Mouse (Mus musculus) retina, embryonic 14.5 days (tissue): ENCODE measurements around the gene Tmem120b.

ENCODE experiments used
- DNase-seq: peaks from one replicate; pipeline ENCODE4 v3.0.0-alpha.2; 2015; ENCODE audit warnings: low spot score

The Tmem120b gene

DNA sequence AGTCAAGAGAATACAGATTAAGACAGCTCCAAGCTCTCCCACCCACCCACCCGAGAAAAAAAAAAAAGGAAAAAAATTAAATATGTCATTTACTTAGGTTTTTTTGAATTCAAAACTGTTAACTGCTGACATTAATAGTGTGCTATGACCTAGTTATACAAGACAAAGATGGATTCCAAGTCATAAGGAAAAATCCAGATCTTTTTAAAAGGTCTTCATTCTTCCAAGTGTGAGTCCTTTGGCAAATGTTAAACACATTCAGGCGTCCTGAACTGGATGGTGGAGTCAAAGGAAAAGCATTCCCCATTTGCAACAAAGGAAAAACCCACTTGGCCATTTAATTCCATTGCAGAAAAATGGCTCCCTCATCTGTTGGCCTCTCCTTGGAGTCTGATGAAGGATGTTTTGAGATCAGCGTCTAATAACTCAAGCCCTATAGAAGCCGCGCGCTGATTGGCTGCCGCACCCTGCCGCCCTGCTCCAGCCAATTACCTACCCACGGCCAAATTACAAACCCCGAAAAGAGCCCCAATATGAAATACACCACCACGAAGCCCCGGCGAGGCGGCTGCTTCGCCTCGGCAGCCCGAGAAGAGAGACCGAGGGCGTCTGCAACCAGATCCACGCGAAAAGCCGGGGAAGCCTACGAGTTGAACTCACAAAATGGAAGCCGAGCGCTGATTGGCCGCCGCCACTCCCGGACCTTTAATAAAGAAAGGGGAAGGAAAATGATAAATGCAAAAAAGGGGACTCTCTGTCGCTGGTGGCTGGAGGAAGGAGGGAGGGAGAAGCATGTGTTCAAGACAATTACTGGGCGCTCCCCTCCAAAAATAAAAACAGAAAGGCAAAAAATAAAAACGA, 72.7 kb downstream of the Tmem120b start:
- DNase-seq = peak; percentile 97

DNA sequence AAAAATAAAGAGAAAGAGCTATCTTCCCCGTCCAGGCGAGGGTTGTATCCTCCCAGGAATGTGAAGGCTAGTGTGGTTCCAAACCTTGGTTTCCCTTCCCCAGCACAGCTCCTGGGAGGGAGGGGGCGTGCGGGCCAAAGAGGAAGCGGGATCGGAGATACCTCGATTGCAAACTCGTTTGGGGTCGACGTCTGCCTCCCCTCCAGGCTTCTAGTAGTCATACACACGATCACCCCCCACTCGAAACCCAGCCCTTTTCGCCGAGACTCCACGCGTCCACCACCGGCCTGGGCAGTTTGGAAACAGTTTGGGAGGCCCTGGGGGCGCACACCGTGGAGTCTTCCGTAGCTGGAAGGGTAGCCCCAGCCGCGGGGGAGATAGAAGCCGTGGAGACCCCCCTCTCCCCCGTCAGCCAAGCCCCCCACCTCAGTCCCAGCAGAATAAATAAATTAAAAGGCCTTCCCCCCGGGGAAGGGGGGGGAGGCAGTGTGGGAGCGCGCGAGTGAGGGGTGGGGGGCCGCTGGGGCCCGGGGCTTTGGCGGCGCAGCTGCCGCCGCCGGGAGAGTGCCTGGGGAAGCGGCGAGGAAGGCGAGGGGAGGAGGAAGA, 73.4 kb downstream of the Tmem120b start:
- DNase-seq = peak; percentile 68

DNA sequence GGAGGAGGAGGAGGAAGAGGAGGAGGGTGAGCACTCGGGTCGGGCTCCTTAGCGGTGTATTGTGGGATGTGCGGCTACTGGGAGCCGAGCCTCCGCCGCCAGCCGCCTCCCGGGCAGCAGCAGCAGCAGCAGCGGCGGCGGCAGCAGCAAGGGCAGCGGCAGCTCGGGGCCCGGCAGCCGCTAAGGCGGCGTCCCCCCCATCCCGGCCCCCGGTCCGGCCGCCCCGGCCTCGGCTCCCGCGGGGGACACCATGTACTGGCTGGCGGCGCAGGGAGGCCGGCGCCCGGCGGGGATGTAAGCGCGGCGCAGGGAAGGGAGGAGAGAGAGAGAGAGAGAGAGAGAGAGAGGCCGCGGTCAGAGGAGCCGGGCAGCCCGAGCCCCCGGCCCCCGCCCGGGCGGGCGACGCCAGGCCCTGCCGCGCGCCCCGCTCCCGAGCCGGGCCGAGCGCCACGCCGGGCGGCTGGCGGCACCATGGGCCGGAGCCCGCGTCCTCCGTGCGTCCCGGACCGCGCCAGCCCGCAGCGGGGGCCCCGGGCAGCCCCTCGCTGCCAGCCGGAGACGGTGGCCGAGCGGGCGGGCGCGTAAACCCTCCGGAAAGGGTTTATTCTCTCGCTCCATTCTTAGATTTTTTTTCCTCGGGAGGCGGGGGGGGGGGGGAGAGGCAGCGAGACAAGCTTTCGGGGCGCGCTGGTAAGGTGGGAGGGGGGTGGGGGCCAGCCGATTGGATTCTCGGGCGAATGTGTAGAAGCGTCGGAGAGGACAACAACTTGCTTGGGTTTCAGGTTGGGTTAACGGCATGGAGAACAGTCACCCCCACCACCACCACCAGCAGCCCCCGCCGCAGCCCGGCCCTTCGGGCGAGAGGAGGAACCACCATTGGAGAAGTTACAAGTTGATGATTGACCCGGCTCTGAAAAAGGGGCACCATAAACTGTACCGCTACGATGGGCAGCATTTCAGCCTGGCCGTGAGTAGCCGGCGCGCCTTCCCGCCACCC, 74.2 kb downstream of the Tmem120b start, which contains the start of gene Setd1b:
Gene Setd1b, plus strand, starts transcription at position 33 of the 997 bp plus-strand sequence.
- DNase-seq = peak; percentile 77

DNA sequence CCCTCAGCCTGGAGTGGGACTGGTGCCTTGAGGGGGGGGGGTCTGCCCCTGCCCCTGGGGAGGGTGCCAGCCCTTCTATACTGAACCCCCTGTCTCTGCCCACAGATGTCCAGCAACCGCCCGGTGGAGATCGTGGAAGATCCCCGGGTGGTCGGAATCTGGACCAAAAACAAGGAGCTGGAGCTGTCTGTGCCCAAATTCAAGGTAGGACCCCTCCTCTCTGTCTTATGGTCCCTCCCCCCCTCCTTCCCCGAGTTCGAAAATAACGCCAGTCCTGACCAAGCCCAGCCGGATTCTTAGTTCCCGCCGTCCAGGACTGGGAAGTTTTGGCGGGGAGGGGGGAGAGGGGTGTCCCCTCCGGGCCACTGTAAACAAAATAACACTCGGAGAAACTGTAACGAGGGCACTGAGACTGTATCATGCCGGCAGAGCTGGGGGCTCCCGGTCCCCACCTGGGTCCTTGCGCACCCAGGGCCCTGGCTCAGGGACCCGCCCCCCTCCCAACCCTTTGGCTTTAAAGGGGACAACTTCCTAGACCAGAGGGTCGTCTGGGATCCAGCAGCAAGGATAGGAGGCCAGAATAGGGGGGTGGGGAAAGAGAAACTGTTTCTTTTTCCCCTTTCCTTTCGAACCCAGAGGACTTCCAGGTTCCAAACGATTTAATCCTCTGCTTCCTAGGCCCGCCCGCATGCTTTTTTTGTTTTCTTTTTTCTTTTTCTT, 75.2 kb downstream of the Tmem120b start:
- peak; percentile 72 for DNase-seq

DNA sequence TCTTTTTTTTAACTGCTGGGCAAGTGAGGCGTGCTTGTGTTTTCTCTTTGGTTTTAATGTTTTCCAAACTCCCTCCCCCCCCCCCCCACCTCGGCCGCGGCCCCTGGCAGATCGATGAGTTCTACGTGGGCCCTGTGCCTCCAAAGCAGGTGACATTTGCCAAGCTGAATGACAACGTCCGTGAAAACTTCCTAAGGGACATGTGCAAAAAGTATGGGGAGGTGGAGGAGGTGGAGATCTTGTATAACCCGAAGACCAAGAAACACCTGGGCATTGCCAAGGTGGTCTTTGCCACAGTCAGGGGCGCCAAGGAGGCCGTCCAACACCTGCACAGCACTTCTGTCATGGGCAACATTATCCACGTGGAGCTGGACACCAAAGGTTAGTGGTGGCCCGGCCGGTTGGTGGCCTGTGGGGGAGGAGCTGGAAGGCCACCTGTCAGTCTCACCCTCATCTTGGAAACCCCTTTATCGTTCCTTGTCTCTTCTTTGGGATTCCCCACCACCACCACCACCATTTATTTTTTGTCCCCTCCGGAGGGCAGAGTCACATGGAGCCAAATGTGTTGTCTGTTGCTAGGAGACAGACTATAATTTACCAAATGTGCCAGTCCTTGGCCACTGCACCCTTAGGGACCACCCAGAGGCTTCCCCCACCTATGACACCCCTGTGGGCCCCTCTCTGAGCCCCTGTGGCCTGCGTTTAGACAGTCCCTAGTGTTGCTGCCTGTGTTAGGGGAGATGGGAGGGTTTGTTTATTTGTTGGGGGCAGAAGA, 75.9 kb downstream of the Tmem120b start:
- peak; percentile 25 for DNase-seq

DNA sequence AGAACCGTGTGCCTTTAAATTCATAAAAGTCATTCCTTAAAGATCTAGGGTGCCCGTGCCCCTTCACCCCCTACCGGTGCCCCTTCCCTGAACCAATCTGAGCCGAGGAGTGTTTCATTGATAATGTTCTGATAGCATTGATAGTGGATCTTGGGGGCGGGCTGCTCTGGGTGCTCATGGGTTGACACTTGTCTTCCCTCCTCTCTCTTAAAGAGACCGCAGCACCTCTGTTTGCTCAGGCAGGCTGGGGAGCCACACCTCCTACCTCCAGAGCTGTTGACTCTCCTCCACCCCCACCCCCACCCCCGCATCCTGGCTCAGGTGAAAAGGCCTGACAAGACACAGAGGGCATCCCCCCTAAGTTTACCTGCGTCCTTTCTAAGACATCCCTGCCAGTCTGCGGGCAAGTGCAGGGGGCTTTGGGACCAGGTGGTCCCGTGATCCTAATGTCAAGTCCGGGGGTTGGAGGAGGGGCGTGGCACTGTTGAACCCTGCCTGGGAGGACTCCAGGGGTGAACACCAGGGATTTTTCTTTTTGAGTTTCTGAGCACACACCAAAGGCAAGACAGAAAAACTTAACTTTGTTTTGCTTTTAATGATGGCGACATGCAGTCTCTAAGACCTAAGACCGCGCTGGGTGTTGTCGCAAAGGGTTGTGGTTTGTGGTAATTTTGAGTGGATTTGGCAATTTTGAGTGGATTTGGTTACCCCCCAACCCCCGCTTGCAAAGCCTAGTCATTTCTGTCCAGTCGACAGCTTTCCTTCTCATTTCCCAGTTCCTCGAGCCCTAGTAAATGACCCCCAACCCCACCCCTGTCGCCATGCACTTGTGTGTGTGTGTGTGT, 76.8 kb downstream of the Tmem120b start:
- DNase-seq = no peak

DNA sequence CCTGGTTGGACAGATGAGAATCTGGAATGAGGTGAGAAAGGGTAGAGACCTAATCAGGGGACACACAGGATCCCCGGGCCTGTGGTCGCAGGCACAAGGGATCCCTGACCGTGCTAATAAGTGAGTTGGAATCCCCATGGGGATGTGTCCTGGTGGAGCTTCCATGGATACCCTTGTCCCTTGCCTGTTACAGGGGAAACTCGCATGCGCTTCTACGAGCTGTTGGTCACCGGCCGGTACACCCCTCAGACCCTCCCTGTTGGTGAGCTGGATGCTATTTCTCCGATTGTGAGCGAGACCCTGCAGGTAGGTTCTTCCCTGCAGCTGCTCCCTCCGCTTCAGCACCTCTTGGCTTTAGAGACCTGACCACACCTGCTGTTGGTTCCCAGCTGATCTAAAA, 78.1 kb downstream of the Tmem120b start:
- DNase-seq = no peak

DNA sequence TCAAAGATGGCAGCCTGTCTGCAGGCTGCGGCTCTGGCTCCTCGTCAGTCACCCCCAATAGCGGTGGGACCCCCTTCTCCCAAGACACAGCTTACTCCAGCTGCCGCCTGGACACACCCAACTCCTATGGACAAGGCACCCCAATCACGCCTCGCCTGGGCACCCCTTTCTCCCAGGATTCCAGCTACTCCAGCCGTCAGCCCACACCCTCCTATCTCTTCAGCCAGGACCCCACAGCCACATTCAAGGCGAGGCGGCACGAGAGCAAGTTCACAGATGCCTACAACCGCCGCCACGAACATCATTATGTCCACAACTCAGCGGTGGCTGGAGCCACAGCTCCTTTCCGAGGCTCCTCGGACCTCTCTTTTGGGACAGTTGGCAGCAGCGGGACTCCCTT, 79.4 kb downstream of the Tmem120b start:
- DNase-seq = no peak

DNA sequence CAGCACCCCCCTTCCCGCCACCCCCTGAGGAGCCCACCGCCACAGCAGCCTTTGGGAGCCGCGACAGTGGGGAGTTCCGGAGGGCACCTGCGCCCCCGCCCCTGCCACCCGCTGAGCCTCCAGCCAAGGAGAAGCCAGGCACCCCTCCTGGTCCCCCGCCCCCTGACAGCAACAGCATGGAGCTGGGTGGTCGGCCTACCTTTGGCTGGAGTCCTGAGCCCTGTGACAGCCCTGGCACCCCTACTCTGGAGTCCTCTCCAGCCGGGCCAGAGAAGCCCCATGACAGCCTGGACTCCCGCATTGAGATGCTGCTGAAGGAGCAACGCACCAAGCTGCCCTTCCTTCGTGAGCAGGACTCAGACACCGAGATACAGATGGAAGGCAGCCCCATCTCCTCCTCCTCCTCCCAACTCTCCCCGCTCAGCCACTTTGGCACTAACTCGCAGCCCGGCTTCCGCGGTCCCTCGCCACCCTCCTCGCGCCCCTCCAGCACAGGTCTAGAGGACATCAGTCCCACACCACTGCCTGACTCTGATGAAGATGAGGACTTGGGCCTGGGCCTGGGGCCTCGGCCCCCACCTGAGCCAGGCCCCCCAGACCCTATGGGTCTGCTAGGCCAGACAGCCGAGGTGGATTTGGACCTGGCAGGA, 80.0 kb downstream of the Tmem120b start:
- no peak for DNase-seq

DNA sequence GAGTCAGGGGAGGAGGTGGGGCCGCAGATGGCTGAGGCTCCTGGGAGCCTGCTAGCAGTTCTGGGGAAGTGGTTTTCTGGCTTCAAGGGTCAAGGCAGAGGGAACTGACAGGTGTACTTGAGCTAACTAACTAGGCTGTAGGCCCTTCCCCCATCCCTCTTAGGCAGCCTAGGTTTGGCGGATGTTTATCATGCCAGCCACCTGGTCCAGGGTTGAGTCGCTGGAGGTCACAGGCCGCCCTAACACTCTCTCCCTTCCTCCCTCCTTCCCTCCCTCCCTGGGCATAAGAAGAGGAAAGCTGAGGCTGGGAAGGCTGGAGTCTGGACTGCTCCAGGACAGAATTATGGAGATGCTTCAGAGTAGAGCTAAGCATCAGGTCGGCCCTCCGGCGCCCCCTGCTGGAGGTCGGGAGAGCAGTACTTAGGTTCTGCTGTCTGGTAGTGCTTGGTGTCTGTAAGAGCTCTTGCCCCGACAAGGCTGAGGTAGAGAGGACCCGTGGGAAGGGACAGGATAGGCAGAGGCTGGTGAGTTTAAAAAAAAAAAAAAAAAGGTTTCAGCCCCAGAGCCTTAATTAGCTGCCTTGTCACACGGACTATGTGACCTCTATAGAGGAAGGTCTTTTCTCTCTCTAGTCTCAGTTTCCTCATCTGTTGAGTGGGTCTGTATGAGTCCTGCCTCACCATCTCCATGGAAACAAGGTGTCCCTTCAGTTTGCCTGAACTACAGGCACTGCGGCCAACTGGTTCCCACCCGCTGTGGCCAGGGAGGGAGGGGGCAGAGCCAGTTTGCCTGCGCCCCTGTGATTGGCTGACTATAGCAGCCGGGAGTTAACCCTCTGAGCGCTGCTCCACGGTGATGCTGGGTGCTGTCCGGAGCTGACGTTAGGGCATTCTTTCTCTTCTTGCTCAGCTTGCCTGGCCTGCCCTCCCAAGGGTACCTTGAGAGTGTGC, 81.5 kb downstream of the Tmem120b start:
- peak; percentile 94 for DNase-seq

DNA sequence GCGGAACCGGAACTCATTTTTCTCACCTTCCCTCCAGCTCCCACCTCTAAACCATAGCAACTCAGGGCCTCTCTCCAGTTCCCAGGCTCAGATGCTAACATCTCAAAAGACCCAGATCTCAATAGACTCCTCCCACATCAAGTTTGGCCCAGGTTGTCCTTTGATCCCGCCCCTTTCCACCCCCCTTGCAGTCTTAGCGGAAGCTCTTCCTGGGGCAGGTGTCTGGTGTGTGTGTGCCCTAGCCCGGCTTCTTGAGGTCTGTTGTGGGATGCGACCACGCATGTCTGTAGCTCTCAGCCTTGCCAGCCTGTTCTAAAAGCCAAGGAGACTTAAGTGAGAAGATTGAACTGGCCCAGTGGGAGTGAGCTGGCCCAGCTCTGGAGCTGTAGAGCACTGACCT, 82.4 kb downstream of the Tmem120b start:
- no peak for DNase-seq

DNA sequence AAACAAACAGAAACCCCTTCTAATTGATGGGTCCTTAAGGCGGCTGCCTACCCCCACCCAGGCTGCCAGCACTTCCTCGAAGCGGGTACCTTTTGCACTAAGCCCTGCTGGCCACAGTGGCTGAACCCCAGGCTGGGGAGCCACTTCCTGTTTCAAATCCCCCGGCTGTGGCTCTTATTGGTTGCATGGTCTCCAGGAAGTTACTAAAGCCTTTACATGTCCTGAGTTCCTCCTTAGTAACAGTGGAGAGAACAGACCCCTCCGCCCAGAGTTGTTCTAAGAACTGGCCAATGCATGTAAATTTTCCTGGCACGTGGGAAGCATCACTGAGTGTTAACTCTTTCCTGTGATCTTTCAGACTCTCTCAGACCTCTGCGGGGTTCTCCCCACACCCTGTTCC, 82.9 kb downstream of the Tmem120b start:
- DNase-seq = no peak

DNA sequence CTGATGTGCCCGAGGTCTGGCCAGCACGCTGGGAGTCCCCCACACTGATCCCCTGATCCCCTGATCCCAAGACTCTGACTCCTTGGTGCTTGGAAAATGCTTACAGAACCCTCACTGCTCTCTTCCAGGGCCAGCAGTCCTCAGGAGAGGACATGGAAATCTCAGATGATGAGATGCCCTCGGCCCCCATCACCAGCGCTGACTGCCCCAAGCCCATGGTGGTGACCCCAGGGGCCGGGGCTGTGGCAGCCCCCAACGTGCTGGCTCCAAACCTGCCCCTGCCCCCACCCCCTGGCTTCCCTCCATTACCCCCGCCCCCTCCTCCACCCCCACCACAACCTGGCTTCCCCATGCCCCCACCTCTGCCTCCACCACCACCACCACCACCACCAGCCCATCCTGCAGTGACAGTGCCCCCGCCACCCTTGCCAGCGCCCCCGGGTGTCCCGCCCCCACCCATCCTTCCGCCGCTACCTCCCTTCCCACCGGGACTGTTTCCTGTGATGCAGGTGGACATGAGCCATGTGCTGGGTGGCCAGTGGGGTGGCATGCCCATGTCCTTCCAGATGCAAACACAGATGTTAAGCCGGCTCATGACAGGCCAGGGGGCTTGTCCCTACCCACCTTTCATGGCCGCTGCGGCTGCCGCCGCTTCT, 83.6 kb downstream of the Tmem120b start:
- DNase-seq = no peak

DNA sequence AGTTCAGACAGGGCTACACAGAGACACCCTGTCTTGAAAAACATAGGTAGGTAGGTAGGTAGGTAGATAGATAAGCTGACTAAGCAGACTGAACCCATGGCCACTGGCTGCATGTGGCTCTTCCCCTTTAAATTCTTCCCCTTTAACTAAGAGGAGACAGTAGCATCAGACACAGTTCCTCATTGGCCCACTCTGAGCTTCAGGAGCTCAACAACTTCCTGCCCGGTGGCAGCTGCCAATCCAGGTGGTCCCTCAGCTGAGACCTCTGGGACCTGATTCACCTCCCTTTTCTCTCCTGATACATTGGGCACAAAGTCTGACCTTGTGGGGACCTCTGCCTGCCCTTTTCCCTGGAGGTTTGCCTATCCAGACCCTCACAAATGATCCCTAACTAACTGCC, 84.7 kb downstream of the Tmem120b start:
- DNase-seq = no peak

DNA sequence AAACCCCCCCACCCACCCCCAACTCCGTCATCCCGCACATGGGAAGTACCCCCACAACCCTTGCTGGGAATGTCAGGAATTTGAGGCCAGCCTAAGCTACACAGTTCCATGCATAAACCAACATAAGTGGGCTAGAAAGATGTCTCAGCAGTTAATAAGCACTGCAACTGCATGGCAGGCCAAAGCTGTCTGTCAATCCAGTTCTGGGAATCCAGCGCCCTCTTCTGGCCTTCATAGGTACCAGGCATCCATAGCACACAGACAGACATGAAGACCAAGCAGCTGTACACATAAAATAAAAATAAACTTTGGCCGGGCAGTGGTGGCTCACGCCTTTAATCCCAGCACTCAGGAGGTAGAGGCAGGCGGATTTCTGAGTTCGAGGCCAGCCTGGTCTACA, 87.2 kb downstream of the Tmem120b start:
- peak; percentile 85 for DNase-seq

DNA sequence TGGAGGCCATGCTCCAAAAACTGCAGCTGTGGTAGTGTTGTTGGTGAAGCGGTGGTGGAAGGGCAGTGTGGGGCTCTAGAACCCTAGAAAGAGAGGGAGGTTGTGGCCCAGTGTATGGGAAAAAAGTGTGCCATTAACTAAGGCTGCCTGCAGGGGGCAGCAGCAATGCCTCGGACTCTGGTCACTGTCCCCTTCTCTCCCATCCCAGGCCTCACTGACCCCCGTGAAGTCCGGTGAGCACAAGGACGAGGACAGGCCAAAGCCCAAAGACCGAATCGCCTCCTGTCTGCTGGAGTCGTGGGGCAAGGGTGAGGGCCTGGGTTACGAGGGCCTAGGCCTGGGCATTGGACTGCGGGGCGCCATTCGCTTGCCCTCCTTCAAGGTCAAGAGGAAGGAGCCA, 88.5 kb downstream of the Tmem120b start:
- DNase-seq = peak; percentile 52

DNA sequence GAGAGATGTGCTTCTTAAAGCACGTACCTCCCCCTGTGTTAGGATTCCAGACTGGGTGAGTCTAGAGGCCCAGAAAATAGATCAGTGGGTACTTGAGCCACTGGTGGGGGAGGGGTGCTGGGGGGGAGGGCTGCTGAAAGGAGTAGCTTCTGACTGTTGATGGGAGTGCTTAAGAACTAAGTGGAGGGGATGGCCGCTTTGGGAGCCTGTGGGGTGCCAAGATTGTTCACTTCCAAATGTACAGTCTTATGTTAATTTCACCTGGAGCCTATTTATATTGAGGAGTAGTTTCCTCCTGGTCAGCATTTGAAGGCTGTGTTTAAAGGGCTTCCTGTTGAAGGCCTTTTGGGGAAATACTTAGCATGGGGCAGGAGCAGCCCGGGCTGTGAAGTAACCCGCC, 89.8 kb downstream of the Tmem120b start:
- no peak for DNase-seq

DNA sequence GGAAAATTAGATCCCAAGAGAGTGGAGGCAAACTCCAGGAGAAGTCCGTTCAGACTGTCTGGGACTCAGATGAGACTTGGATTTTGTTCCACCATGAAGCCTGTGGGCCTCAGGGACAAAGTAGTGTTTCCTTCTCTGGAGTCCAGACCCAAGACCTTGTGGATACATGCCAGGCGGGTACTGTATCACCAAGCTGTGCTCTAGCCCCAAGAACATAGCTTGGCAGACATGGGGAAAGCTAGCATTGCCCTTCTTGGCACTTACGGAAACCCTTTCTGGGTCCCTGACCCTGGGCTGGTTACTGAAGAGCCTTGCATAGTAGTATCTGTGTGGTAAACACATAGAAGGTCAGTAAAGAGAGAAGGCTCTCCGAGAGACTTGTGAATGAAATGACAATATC, 91.2 kb downstream of the Tmem120b start:
- no peak for DNase-seq
